Mouse (Mus musculus) intestine, postnatal 0 days (tissue): ENCODE data around the gene Fkbp2. TPM values are rescaled to one million over a fixed set of nuclear protein-coding genes. Genes with fewer than 3 reads are reported as not detected.
A peak's percentile ranks its signal among the peaks of the same experiment; 100 is the strongest.

Experiments used
- ATAC-seq: fragments of 200-750 bp; cut with Nextera tagmentation; 2 replicates; pipeline ENCODE4 v1.8.0; 2017; ENCODE audit warnings: mild to moderate bottlenecking, moderate TSS enrichment, moderate library complexity
- H3K27ac ChIP-seq: fragments of 300-500 bp; sonication (generic); 2 replicates; pipeline ENCODE4 v1.5.1; 2014; ENCODE audit warnings: mild to moderate bottlenecking, low read depth, low read length, moderate library complexity
- H3K27me3 ChIP-seq: fragments of 300-500 bp; sonication (generic); replicated peaks from 2 replicates; pipeline ENCODE4 v1.6.1; 2014; ENCODE audit warnings: low read length, mixed read lengths; ENCODE audit not compliant: control insufficient read depth, insufficient read depth
- H3K36me3 ChIP-seq: fragments of 300-500 bp; sonication (generic); 2 replicates; pipeline ENCODE4 v1.6.1; 2014; ENCODE audit warnings: mild to moderate bottlenecking, moderate library complexity; ENCODE audit not compliant: control insufficient read depth, insufficient read depth
- H3K4me1 ChIP-seq: fragments of 300-500 bp; sonication (generic); replicated peaks from 2 replicates; pipeline ENCODE4 v1.6.1; 2014; ENCODE audit warnings: antibody characterized with exemption, low read length, mixed read lengths; ENCODE audit not compliant: control insufficient read depth, insufficient read depth
- H3K4me2 ChIP-seq: fragments of 300-500 bp; sonication (generic); replicated peaks from 2 replicates; pipeline ENCODE4 v1.6.1; 2014; ENCODE audit warnings: low read depth, mild to moderate bottlenecking, moderate library complexity
- H3K4me3 ChIP-seq: fragments of 300-500 bp; sonication (generic); 2 replicates; pipeline ENCODE4 v1.5.1; 2014; ENCODE audit warnings: low read depth, low read length
- H3K9ac ChIP-seq: fragments of 300-500 bp; sonication (generic); 2 replicates; pipeline ENCODE4 v1.6.1; 2014; ENCODE audit warnings: mild to moderate bottlenecking, low read depth, low read length
- H3K9me3 ChIP-seq: fragments of 300-500 bp; sonication (generic); 2 replicates; pipeline ENCODE4 v1.6.1; 2016; ENCODE audit warnings: mixed run types; ENCODE audit not compliant: control insufficient read depth
- CTCF ChIP-seq: sonication (generic); IDR thresholded peaks from 2 replicates; pipeline ENCODE4 v1.5.1; 2016; ENCODE audit warnings: low read depth, mild to moderate bottlenecking, control low read depth, antibody characterized with exemption, moderate library complexity
- WGBS: fragments of 180-500 bp; shearing (Covaris S2); extraction: QIAGEN DNeasy Blood & Tissue Kit; methylation state at CpG from one replicate; pipeline ENCODE4 v1.1.7; 2014; 5-methylcytosine and 5-hydroxymethylcytosine counted together
- polyA plus RNA-seq: library from polyadenylated mRNA; unstranded; fragments of >200 nt; fragmentation: Nextera tagmentation; extraction: Ambion mirVana; gene quantifications from 2 replicates; pipeline ENCODE4 v1.2.1, GENCODE M21; 2015

Gene Fkbp2
- polyA plus RNA-seq, 1 experiment from 2014 or later: 142 TPM

DNA sequence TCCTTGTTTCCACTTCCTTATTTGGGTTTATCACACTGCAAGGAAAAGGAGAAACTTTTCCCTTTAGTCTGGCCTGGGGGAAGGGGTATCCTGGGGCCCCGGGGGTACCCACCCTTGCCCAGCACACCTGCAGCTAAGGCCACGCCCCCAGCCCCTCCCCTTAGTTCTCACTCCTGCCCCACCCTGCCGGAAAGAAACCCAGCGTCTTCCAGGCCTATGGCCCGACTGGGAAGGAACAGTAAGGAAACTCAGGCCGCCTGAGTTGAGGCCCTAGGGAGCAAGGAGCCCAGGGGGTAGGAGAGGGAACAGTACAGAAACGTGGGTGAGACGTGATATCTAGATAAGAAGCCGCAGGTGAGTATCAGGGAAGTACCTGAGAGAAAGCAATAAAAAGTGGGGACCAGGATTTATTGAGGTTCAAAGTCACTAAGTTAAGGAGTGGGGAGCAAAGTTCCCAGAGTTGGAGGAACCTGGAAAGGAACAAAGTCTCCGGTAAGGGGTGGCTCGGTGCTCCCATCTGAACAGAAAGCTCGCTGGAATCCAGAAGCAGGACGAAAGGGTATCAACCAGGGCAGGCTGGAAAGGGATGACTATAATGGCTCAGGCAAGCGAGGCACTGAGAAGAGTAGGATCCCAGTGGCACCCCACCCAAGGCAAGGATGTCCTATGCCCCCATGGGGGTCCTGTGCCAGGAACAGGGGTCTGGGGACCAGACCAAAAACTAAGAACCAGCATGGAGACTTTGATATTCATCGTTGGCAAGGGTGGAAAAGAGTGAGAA lies 11.6 kb downstream of the Fkbp2 start:
- peak; percentile 90 for ATAC-seq
- Histone ChIP-seq H3K27ac (peak overlapping the region; percentile 95), H3K27me3 (no peaks in the 10 kb centered on the region), H3K9me3 (no peaks in the 10 kb centered on the region), H3K4me2 (peak overlapping the region; percentile 83), H3K4me3 (peak overlapping the region; percentile 82), H3K9ac (peak overlapping the region; percentile 88), H3K36me3 (peaks cover 31% of the 10 kb centered on the region), H3K4me1 (peaks cover 17% of the 10 kb centered on the region)
- 5% methylated on average over 15 of the region's 15 CpGs for WGBS
- TF ChIP-seq CTCF: no peak

DNA sequence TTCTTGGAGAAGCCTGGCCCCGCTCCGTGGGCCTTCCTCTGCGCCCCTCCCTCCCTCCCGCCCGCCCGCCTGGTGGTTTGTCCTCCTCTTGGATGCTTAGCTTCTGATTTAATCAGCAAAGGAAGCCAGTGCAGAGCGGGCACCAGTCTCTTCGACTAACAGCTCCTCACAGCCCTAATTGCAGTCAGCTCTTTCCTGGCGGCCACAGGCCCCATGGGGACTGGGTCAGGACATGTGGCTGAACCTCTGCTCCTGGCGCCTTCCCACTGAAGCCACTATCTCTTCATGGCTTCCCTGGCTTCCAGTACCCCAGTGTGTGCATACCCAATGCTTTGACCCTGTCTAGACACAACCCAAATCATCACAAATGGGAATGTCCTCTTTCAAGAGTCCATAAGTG lies 23.8 kb downstream of the Fkbp2 start:
- ATAC-seq: no peak
- Histone ChIP-seq H3K9me3 (no peaks in the 10 kb centered on the region), H3K36me3 (peaks cover 81% of the 10 kb centered on the region), H3K27me3 (no peaks in the 10 kb centered on the region), H3K4me1 (peaks cover 6% of the 10 kb centered on the region; the same call in 1 of the 2 replicates), H3K4me2 (no peak overlapping the region), H3K27ac (no peak overlapping the region; the same call in 1 of the 2 replicates), H3K4me3 (no peak overlapping the region), H3K9ac (no peak overlapping the region)
- 74% methylated on average over 10 of the region's 10 CpGs for WGBS
- TF ChIP-seq CTCF: no peak

DNA sequence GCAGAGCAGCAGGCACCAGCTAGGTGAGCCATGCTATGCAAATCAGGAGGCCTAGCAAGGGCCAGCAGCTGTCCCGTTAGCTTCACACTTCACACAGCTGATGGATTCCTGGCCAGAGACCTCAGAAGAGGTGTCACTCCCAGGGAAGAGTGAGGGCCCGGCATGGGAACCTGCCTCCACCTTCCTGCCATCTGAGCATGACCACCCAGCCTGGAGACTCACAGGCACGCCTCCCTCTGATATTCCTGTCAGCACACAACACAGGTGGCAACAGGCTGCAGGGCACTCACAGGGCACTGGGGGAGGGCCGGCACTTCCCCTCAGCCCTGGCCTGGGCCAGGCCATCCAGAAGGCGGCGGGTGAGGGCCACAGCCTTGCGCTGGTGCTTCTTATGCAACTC lies 24.9 kb downstream of the Fkbp2 start:
- Histone ChIP-seq H3K4me3 (no peak overlapping the region), H3K4me1 (peaks cover 6% of the 10 kb centered on the region; the same call in 1 of the 2 replicates), H3K36me3 (peaks cover 76% of the 10 kb centered on the region), H3K4me2 (no peak overlapping the region), H3K9me3 (no peaks in the 10 kb centered on the region), H3K27me3 (no peaks in the 10 kb centered on the region), H3K9ac (no peak overlapping the region), H3K27ac (no peak overlapping the region)
- WGBS: 73% methylated on average over 7 of the region's 7 CpGs
- no peak for ATAC-seq
- no peak for TF ChIP-seq CTCF

DNA sequence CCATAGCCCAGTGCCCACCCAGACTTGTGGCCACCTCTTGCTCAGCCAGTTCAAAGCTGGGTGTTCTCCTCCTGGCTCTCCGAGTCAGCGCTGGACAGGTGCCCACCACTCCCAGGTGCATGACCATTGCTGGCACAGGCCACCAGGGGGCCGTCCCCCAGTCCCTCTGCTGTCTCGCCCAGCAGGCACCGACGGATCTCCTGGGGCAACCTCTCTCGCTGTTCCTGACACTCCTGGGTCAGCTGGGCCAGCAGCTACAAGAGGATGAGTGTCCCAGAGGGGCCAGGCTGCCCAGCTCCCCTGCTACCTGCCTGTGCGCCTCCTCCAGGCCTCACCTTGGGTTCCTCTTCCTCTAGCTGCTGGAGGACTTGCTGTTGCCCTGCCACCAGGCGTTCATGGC lies 26.3 kb downstream of the Fkbp2 start:
- ATAC-seq: no peak
- Histone ChIP-seq H3K9ac (no peak overlapping the region), H3K27ac (peak overlapping the region; percentile 57), H3K4me2 (0 out of 2 replicates have a peak overlapping the region, but pooled peaks have one; percentile 3), H3K27me3 (no peaks in the 10 kb centered on the region), H3K36me3 (peaks cover 63% of the 10 kb centered on the region), H3K4me3 (no peak overlapping the region), H3K4me1 (peaks cover 6% of the 10 kb centered on the region; the same call in 1 of the 2 replicates), H3K9me3 (no peaks in the 10 kb centered on the region)
- WGBS: 39% methylated on average over 9 of the region's 9 CpGs
- peak; percentile 73 for TF ChIP-seq CTCF

GRCm38 (mm10) chr19:6952712-6953037 lies 27.6 kb downstream of the Fkbp2 start:
- TF ChIP-seq CTCF: no peak
- H3K9ac ChIP-seq: 0 out of 2 replicates have a peak overlapping the region, but pooled peaks have one; percentile 59
- no peaks in the 10 kb centered on the region for H3K9me3 ChIP-seq
- H3K4me1 ChIP-seq: peaks cover 6% of the 10 kb centered on the region; the same call in 1 of the 2 replicates
- H3K27ac ChIP-seq: peak overlapping the region; percentile 92
- H3K27me3 ChIP-seq: no peaks in the 10 kb centered on the region
- peaks cover 49% of the 10 kb centered on the region for H3K36me3 ChIP-seq
- H3K4me2 ChIP-seq: peak overlapping the region; percentile 77
- peak overlapping the region; percentile 56; the same call in 1 of the 2 replicates for H3K4me3 ChIP-seq
- ATAC-seq: peak; percentile 5
- 2% methylated on average over 3 of the region's 3 CpGs for WGBS

GRCm38 (mm10) chr19:6951994-6952711 lies 28.1 kb downstream of the Fkbp2 start:
- peak overlapping the region; percentile 59 for H3K9ac ChIP-seq
- H3K27me3 ChIP-seq: no peaks in the 10 kb centered on the region
- peaks cover 44% of the 10 kb centered on the region for H3K36me3 ChIP-seq
- H3K4me1 ChIP-seq: peaks cover 6% of the 10 kb centered on the region; the same call in 1 of the 2 replicates
- peak; percentile 60 for ATAC-seq
- peak overlapping the region; percentile 92 for H3K27ac ChIP-seq
- peak overlapping the region; percentile 56 for H3K4me3 ChIP-seq
- WGBS: 2% methylated on average over 31 of the region's 31 CpGs
- TF ChIP-seq CTCF: 0 out of 2 replicates have a peak, but pooled peaks have one; percentile 7
- H3K4me2 ChIP-seq: peak overlapping the region; percentile 77
- no peaks in the 10 kb centered on the region for H3K9me3 ChIP-seq
